Mouse (Mus musculus): ENCODE data around the gene Rfc1. TPM values are rescaled to one million over a fixed set of nuclear protein-coding genes. Genes with fewer than 3 reads are reported as not detected.

Gene Rfc1
- polyA plus RNA-seq, 1 experiment: 11.6 TPM

GRCm38 (mm10) chr5:65340167-65340566, 4.7 kb upstream of the Rfc1 start:
- 46% methylated on average over 4 of the region's 4 CpGs for WGBS
- no peak for TF ChIP-seq CTCF (IDR thresholded peaks at IDR 0.05; ENCODE audit: insufficient read depth, low read length)
- TF ChIP-seq POLR2A (IDR thresholded peaks at IDR 0.05; ENCODE audit: borderline replicate concordance, extremely low read depth, low read depth, low read length): no peak

DNA sequence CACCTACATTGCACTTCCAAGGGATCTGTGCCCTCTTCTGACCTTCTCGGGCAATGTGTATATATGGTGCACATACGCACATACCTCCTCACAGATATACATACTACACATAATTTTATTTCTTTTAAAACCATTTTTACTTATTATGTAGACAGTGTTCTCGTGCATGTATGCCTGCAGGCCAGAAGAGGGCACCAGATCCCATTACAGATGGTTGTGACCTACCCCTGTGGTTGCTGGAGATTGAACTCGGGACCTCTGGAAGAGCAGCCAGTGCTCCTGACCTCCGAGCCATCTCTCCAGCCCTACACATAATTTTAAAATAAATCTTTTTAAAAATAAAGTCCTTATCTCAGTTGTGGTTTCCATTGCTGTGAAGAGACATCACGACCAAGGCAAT, 2.9 kb upstream of the Rfc1 start:
- Histone ChIP-seq H3K4me3 (replicated peaks; ENCODE audit: extremely low read depth, low read depth, low read length) (no peak overlapping the region), H3K4me1 (ENCODE audit: control insufficient read depth, insufficient read depth, low read length) (peaks cover 3% of the 10 kb centered on the region; the same call in 1 of the 2 replicates)
- TF ChIP-seq CTCF (IDR thresholded peaks at IDR 0.05; ENCODE audit: insufficient read depth, low read length) (peak; percentile 32; the same call in 1 of the 2 replicates), POLR2A (IDR thresholded peaks at IDR 0.05; ENCODE audit: borderline replicate concordance, extremely low read depth, low read depth, low read length) (no peak)
- no peak for DNase-seq
- WGBS: 79% methylated on average over 6 of the region's 6 CpGs

More at GRCm38 (mm10) chr5:65340167-65340566, 4.7 kb upstream of the Rfc1 start:
- Histone ChIP-seq H3K4me1 (ENCODE audit: control insufficient read depth, insufficient read depth, low read length) (peaks cover 3% of the 10 kb centered on the region; the same call in 1 of the 2 replicates), H3K4me3 (replicated peaks; ENCODE audit: extremely low read depth, low read depth, low read length) (no peak overlapping the region)
- no peak for DNase-seq

DNA sequence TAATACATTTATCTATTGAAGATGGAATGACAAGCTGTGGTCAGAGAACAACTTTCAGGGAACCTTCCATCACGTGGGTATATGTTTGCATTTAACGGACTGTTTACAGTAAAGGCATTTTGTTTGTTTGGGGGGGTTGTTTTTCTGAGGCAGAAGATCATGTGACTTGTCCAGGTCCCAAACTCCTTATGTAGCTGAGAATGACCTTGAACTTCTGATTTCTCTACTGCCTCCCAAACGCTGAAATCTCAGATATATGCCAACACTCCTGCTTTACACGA, 545 bp upstream of the Rfc1 start:
- TF ChIP-seq POLR2A (IDR thresholded peaks at IDR 0.05; ENCODE audit: borderline replicate concordance, extremely low read depth, low read depth, low read length) (no peak), CTCF (IDR thresholded peaks at IDR 0.05; ENCODE audit: insufficient read depth, low read length) (no peak)
- WGBS: 14% methylated on average over 4 of the region's 4 CpGs
- no peak for DNase-seq
- peaks cover 3% of the 10 kb centered on the region; the same call in 1 of the 2 replicates for H3K4me1 ChIP-seq (ENCODE audit: control insufficient read depth, insufficient read depth, low read length)
- no peak overlapping the region for H3K4me3 ChIP-seq (replicated peaks; ENCODE audit: extremely low read depth, low read depth, low read length)

GRCm38 (mm10) chr5:65334788-65335187, 682 bp downstream of the Rfc1 start:
- H3K4me3 ChIP-seq (replicated peaks; ENCODE audit: extremely low read depth, low read depth, low read length): peak overlapping the region; percentile 98
- TF ChIP-seq POLR2A (IDR thresholded peaks at IDR 0.05; ENCODE audit: borderline replicate concordance, extremely low read depth, low read depth, low read length): no peak
- no peak for TF ChIP-seq CTCF (IDR thresholded peaks at IDR 0.05; ENCODE audit: insufficient read depth, low read length)
- DNase-seq: no peak
- H3K4me1 ChIP-seq (ENCODE audit: control insufficient read depth, insufficient read depth, low read length): peaks cover 3% of the 10 kb centered on the region; the same call in 1 of the 2 replicates
- WGBS: under 1% methylated on average over 8 of the region's 8 CpGs

GRCm38 (mm10) chr5:65329971-65330370, 5.5 kb downstream of the Rfc1 start:
- Histone ChIP-seq H3K4me1 (ENCODE audit: control insufficient read depth, insufficient read depth, low read length) (peaks cover 3% of the 10 kb centered on the region), H3K4me3 (replicated peaks; ENCODE audit: extremely low read depth, low read depth, low read length) (no peak overlapping the region)
- 66% methylated on average over 3 of the region's 3 CpGs for WGBS
- no peak for TF ChIP-seq CTCF (IDR thresholded peaks at IDR 0.05; ENCODE audit: insufficient read depth, low read length)
- TF ChIP-seq POLR2A (IDR thresholded peaks at IDR 0.05; ENCODE audit: borderline replicate concordance, extremely low read depth, low read depth, low read length): no peak
- no peak for DNase-seq

DNA sequence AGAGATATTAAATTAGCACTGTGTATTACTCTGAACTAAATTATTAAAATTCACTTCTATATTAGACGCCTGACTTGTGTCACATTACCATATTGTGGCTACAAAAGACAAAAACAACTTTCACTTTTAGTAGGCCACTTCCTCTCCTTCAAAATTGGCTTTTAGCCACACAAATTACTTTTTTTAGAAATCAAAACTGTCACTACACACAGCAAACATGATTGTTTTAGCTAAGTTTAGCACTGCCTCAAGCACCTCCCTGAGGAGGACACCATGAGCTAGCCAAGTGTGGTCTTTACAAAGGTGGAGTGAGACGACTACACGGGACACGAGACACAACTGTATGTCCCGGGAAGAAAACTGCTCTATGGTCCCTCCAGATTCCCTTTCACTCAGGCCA, 9.3 kb downstream of the Rfc1 start:
- TF ChIP-seq POLR2A (IDR thresholded peaks at IDR 0.05; ENCODE audit: borderline replicate concordance, extremely low read depth, low read depth, low read length) (no peak), CTCF (IDR thresholded peaks at IDR 0.05; ENCODE audit: insufficient read depth, low read length) (no peak)
- Histone ChIP-seq H3K4me3 (replicated peaks; ENCODE audit: extremely low read depth, low read depth, low read length) (peak overlapping the region; percentile 29), H3K4me1 (ENCODE audit: control insufficient read depth, insufficient read depth, low read length) (peaks cover 3% of the 10 kb centered on the region)
- DNase-seq: no peak
- WGBS: 4% methylated on average over 5 of the region's 5 CpGs

- 78% methylated on average over 3 of the region's 3 CpGs for WGBS
- Histone ChIP-seq H3K4me1 (ENCODE audit: control insufficient read depth, insufficient read depth, low read length) (peaks cover 3% of the 10 kb centered on the region), H3K4me3 (replicated peaks; ENCODE audit: extremely low read depth, low read depth, low read length) (no peak overlapping the region)
- no peak for TF ChIP-seq CTCF (IDR thresholded peaks at IDR 0.05; ENCODE audit: insufficient read depth, low read length)
- no peak for TF ChIP-seq POLR2A (IDR thresholded peaks at IDR 0.05; ENCODE audit: borderline replicate concordance, extremely low read depth, low read depth, low read length)
- no peak for DNase-seq
These were observed 10.6 kb downstream of the Rfc1 start for GRCm38 (mm10) chr5:65324758-65325355.

DNA sequence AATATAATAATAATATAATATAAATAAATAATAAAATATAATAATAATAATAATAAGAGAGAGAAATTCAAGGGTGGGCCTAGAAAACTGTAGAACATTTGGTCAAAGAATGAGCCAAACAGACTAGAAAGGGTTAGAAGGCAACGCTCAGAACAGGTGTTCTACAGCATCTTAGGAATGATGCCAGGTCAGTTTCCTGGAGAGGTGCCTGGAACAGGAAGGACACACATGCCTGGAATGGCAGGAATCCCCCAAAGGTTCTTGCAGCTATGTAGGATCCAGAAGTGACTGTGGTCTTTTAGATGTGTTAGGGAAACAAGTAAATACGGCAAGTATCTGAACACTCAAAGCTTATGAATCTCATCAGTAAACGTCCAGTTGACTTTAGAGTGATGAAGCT, 11.2 kb downstream of the Rfc1 start:
- no peak for TF ChIP-seq CTCF (IDR thresholded peaks at IDR 0.05; ENCODE audit: insufficient read depth, low read length)
- no peak for TF ChIP-seq POLR2A (IDR thresholded peaks at IDR 0.05; ENCODE audit: borderline replicate concordance, extremely low read depth, low read depth, low read length)
- 59% methylated on average over 3 of the region's 3 CpGs for WGBS
- Histone ChIP-seq H3K4me3 (replicated peaks; ENCODE audit: extremely low read depth, low read depth, low read length) (no peak overlapping the region), H3K4me1 (ENCODE audit: control insufficient read depth, insufficient read depth, low read length) (peaks cover 3% of the 10 kb centered on the region)
- no peak for DNase-seq

- no peak for DNase-seq
- H3K4me1 ChIP-seq (ENCODE audit: control insufficient read depth, insufficient read depth, low read length): peaks cover 3% of the 10 kb centered on the region
- no peak overlapping the region for H3K4me3 ChIP-seq (replicated peaks; ENCODE audit: extremely low read depth, low read depth, low read length)
- TF ChIP-seq POLR2A (IDR thresholded peaks at IDR 0.05; ENCODE audit: borderline replicate concordance, extremely low read depth, low read depth, low read length): no peak
- TF ChIP-seq CTCF (IDR thresholded peaks at IDR 0.05; ENCODE audit: insufficient read depth, low read length): no peak
- 58% methylated on average over 10 of the region's 10 CpGs for WGBS
These were observed 13.3 kb downstream of the Rfc1 start for GRCm38 (mm10) chr5:65322165-65322564.

DNA sequence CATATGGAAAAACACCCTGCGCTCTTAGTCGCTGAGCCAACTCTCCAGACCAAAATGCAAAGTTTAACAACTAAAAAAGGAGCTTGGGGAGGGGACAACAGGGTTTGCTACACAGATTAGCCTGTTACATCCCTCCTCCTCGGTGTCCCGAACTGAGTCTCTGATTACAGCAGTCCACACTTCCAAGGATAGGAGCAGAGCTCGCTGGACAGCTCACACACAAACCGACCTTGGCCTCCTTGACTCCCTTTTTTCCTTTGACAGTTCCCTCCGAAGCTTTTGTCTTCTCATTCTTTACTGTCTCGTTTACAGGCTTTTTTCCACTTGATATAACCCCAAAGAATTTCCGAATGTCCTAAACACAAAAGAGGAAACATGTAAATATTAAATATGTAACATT, 16.3 kb downstream of the Rfc1 start:
- H3K4me1 ChIP-seq (ENCODE audit: control insufficient read depth, insufficient read depth, low read length): no peaks in the 10 kb centered on the region; the same call in 1 of the 2 replicates
- WGBS: 85% methylated on average over 9 of the region's 9 CpGs
- no peak for TF ChIP-seq POLR2A (IDR thresholded peaks at IDR 0.05; ENCODE audit: borderline replicate concordance, extremely low read depth, low read depth, low read length)
- no peak for TF ChIP-seq CTCF (IDR thresholded peaks at IDR 0.05; ENCODE audit: insufficient read depth, low read length)
- DNase-seq: no peak
- no peak overlapping the region for H3K4me3 ChIP-seq (replicated peaks; ENCODE audit: extremely low read depth, low read depth, low read length)
